Mouse (Mus musculus) stomach, postnatal 0 days (tissue): ENCODE measurements at regions not wholly inside any gene's neighbourhood (a gene's known extent, or its start where the extent isn't known, plus 50 kb on each side); places are given as distances from the start of the nearest gene placed in this dataset.
A peak's percentile ranks its signal among the peaks of the same experiment; 100 is the strongest.

Experiments used
- ATAC-seq: fragments of 200-750 bp; cut with Nextera tagmentation; 2 replicates; pipeline ENCODE4 v1.8.0; 2017; ENCODE audit not compliant: low FRiP score, low TSS enrichment
- DNase-seq: peaks from one replicate; pipeline ENCODE4 v3.0.0-alpha.2; 2016; ENCODE audit warnings: low spot score
- H3K27ac ChIP-seq: fragments of 300-500 bp; sonication (generic); replicated peaks from 2 replicates; pipeline ENCODE4 v1.5.1; 2014; ENCODE audit warnings: mild to moderate bottlenecking, control low read depth
- H3K27me3 ChIP-seq: fragments of 300-500 bp; sonication (generic); 2 replicates; pipeline ENCODE4 v1.6.1; 2014; ENCODE audit warnings: low read length; ENCODE audit not compliant: control insufficient read depth, insufficient read depth
- H3K36me3 ChIP-seq: fragments of 300-500 bp; sonication (generic); 2 replicates; pipeline ENCODE4 v1.6.1; 2014; ENCODE audit warnings: low read length, mixed read lengths; ENCODE audit not compliant: control insufficient read depth, insufficient read depth
- H3K4me1 ChIP-seq: fragments of 300-500 bp; sonication (generic); replicated peaks from 2 replicates; pipeline ENCODE4 v1.6.1; 2014; ENCODE audit warnings: antibody characterized with exemption; ENCODE audit not compliant: control insufficient read depth, insufficient read depth
- H3K4me2 ChIP-seq: fragments of 300-500 bp; sonication (generic); replicated peaks from 2 replicates; pipeline ENCODE4 v1.6.1; 2014; ENCODE audit warnings: low read depth, mild to moderate bottlenecking, control low read depth, moderate library complexity
- H3K4me3 ChIP-seq: fragments of 300-500 bp; sonication (generic); 2 replicates; pipeline ENCODE4 v1.5.1; 2014; ENCODE audit warnings: low read depth, low read length, control low read depth
- H3K9ac ChIP-seq: fragments of 300-500 bp; sonication (generic); 2 replicates; pipeline ENCODE4 v1.6.1; 2014; ENCODE audit warnings: mild to moderate bottlenecking, low read length, control low read depth, mixed read lengths
- H3K9me3 ChIP-seq: fragments of 300-500 bp; sonication (generic); 2 replicates; pipeline ENCODE4 v1.6.1; 2016; ENCODE audit warnings: low read length; ENCODE audit not compliant: control insufficient read depth
- CTCF ChIP-seq: IDR thresholded peaks from 2 replicates; pipeline ENCODE4 v1.5.1; 2016; ENCODE audit warnings: antibody characterized with exemption, low read depth, mild to moderate bottlenecking, moderate library complexity
- EP300 ChIP-seq: optimal IDR thresholded peaks from 2 replicates; pipeline ENCODE3; 2016; ENCODE audit warnings: antibody characterized with exemption
- WGBS: fragments of 180-500 bp; shearing (Covaris S2); extraction: QIAGEN DNeasy Blood & Tissue Kit; methylation state at CpG from one replicate; pipeline ENCODE4 v1.1.7; 2014; 5-methylcytosine and 5-hydroxymethylcytosine counted together

GRCm38 (mm10) chr5:148720604-148721003, 168.0 kb upstream of the Ubl3 start:
- Histone ChIP-seq H3K4me3 (no peak overlapping the region), H3K9me3 (no peaks in the 10 kb centered on the region), H3K27ac (no peak overlapping the region), H3K4me1 (no peaks in the 10 kb centered on the region), H3K4me2 (no peak overlapping the region), H3K36me3 (no peaks in the 10 kb centered on the region), H3K9ac (no peak overlapping the region), H3K27me3 (no peaks in the 10 kb centered on the region)
- WGBS, result 80% methylated on average over 5 of the region's 5 CpGs
- DNase-seq (no peak), ATAC-seq (no peak)
- TF ChIP-seq CTCF (no peak), EP300 (no peak)

DNA sequence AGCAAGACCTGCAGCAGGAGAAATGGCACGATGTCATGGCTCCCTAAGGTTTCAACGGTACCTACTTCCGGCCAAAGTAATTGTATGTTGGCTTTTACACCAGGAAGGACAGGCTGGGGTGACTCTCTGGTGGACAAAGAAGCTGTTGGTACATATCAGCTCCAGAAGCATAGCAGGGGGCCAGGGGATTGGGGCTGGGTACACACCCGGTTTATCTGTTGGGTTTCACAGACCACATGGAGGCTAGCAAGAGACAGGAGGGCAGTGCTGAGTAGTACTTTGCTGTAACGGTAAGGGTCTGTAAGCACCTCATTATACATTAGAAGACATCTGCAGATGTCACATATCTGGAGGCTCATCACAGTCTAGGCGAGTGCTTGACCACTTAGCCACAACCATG, 164.0 kb upstream of the Ubl3 start:
- no peak overlapping the region for H3K4me2 ChIP-seq
- H3K27me3 ChIP-seq, result no peaks in the 10 kb centered on the region
- H3K4me1 ChIP-seq, result no peaks in the 10 kb centered on the region
- H3K4me3 ChIP-seq, result no peak overlapping the region
- TF ChIP-seq EP300 (no peak), CTCF (no peak)
- H3K9ac ChIP-seq, result no peak overlapping the region
- no peak for DNase-seq
- no peaks in the 10 kb centered on the region for H3K36me3 ChIP-seq
- no peak overlapping the region for H3K27ac ChIP-seq
- no peak for ATAC-seq
- H3K9me3 ChIP-seq, result no peaks in the 10 kb centered on the region
- 91% methylated on average over 6 of the region's 6 CpGs for WGBS

DNA sequence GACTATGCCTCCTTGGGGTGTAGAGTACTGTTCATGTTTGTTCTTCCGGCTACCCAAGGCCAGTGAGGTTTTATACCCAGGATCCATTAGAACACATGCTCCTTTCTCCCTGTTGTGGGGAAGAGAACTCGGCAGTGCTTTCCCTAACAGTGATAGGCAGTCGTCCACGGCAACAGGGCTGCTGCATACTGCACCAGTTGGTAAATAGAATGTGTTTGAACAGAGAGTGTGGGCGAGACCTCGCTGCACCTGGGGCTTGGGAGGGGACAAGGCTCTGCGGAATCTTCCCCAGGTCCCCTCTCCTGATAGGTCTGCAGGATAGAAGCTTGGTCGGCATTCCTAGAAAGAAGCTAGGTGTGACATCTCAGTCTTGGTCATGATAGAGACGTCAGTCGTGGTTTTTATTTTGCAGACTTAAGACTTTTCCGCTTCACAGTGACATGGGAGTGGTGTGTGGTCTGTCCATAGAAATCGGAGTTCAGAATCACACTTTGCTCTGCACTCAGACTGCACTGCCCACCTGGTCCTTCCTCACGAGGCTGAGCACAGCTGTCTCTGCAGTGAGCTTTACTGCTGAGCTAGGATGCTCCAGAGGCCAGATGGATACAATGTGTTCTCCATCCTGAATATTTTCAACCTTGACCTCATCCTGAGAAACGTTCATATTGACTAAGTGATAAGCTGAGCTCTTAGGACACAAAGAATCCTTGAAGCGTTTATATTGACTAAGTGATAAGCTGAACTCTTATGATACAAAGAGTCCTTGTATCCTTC, 162.8 kb upstream of the Ubl3 start:
- peak; percentile 72 for ATAC-seq
- Histone ChIP-seq H3K4me1 (no peaks in the 10 kb centered on the region), H3K4me2 (no peak overlapping the region), H3K27ac (no peak overlapping the region), H3K27me3 (no peaks in the 10 kb centered on the region), H3K4me3 (no peak overlapping the region), H3K9me3 (no peaks in the 10 kb centered on the region), H3K9ac (no peak overlapping the region), H3K36me3 (no peaks in the 10 kb centered on the region)
- TF ChIP-seq CTCF (no peak), EP300 (no peak)
- WGBS, result 46% methylated on average over 15 of the region's 15 CpGs
- DNase-seq, result peak; percentile 56

- WGBS, result 65% methylated on average over 4 of the region's 4 CpGs
- H3K9ac ChIP-seq, result no peak overlapping the region
- DNase-seq (no peak), ATAC-seq (no peak)
- TF ChIP-seq EP300 (no peak), CTCF (no peak)
- no peaks in the 10 kb centered on the region for H3K4me1 ChIP-seq
- no peak overlapping the region for H3K4me3 ChIP-seq
- H3K36me3 ChIP-seq, result no peaks in the 10 kb centered on the region
- no peak overlapping the region for H3K4me2 ChIP-seq
- no peak overlapping the region for H3K27ac ChIP-seq
- no peaks in the 10 kb centered on the region for H3K27me3 ChIP-seq
- no peaks in the 10 kb centered on the region for H3K9me3 ChIP-seq
Measured at GRCm38 (mm10) chr5:148714807-148715206, 162.2 kb upstream of the Ubl3 start.

- H3K9ac ChIP-seq, result no peak overlapping the region
- no peak overlapping the region for H3K27ac ChIP-seq
- H3K36me3 ChIP-seq, result no peaks in the 10 kb centered on the region
- DNase-seq (no peak), ATAC-seq (no peak)
- 87% methylated on average over 5 of the region's 5 CpGs for WGBS
- no peak overlapping the region for H3K4me2 ChIP-seq
- no peak overlapping the region for H3K4me3 ChIP-seq
- H3K27me3 ChIP-seq, result no peaks in the 10 kb centered on the region
- no peaks in the 10 kb centered on the region for H3K9me3 ChIP-seq
- TF ChIP-seq EP300 (no peak), CTCF (no peak)
- H3K4me1 ChIP-seq, result no peaks in the 10 kb centered on the region
Measured at GRCm38 (mm10) chr5:148713796-148714195, 161.2 kb upstream of the Ubl3 start.

- Histone ChIP-seq H3K4me1 (no peaks in the 10 kb centered on the region), H3K27ac (no peak overlapping the region), H3K27me3 (no peaks in the 10 kb centered on the region), H3K4me2 (no peak overlapping the region), H3K9me3 (no peaks in the 10 kb centered on the region), H3K36me3 (no peaks in the 10 kb centered on the region), H3K9ac (no peak overlapping the region), H3K4me3 (no peak overlapping the region)
- ATAC-seq (no peak), DNase-seq (no peak)
- no peak for TF ChIP-seq CTCF
- TF ChIP-seq EP300, result no peak
Measured at GRCm38 (mm10) chr5:148713039-148713438, 160.4 kb upstream of the Ubl3 start.
